Mouse (Mus musculus): ENCODE results near the gene Khdc4.

Gene Khdc4

GRCm38 (mm10) chr3:88684980-88685941, at the start of gene Khdc4:
Gene Khdc4 (plus strand): TSS chr3:88685803.
- DNase-seq (ENCODE audit: low spot score): peak; percentile 94

GRCm38 (mm10) chr3:88636555-88636986, 49.0 kb upstream of the Khdc4 start:
- DNase-seq (ENCODE audit: low spot score): no peak

- no peak for DNase-seq (ENCODE audit: low spot score)
Measured at GRCm38 (mm10) chr3:88637134-88637533, 48.5 kb upstream of the Khdc4 start.

- no peak for DNase-seq (ENCODE audit: low spot score)
Measured at GRCm38 (mm10) chr3:88639239-88639638, 46.4 kb upstream of the Khdc4 start.

- DNase-seq (ENCODE audit: low spot score): peak; percentile 62
Measured at GRCm38 (mm10) chr3:88640676-88641075, 44.9 kb upstream of the Khdc4 start.

- no peak for DNase-seq (ENCODE audit: low spot score)
Measured at GRCm38 (mm10) chr3:88643078-88643477, 42.5 kb upstream of the Khdc4 start.

- no peak for DNase-seq (ENCODE audit: low spot score)
Measured at GRCm38 (mm10) chr3:88645937-88646336, 39.7 kb upstream of the Khdc4 start.

GRCm38 (mm10) chr3:88646426-88646995, 39.1 kb upstream of the Khdc4 start:
- no peak for DNase-seq (ENCODE audit: low spot score)

- no peak for DNase-seq (ENCODE audit: low spot score)
Measured at GRCm38 (mm10) chr3:88647076-88647475, 38.5 kb upstream of the Khdc4 start.

GRCm38 (mm10) chr3:88647779-88648413, 37.7 kb upstream of the Khdc4 start:
- no peak for DNase-seq (ENCODE audit: low spot score)

- DNase-seq (ENCODE audit: low spot score): no peak
Measured at GRCm38 (mm10) chr3:88648452-88649168, 37.0 kb upstream of the Khdc4 start.

GRCm38 (mm10) chr3:88649186-88649585, 36.4 kb upstream of the Khdc4 start:
- no peak for DNase-seq (ENCODE audit: low spot score)

GRCm38 (mm10) chr3:88649967-88650366, 35.6 kb upstream of the Khdc4 start:
- no peak for DNase-seq (ENCODE audit: low spot score)

- DNase-seq (ENCODE audit: low spot score): no peak
Measured at GRCm38 (mm10) chr3:88650713-88651504, 34.7 kb upstream of the Khdc4 start.

- DNase-seq (ENCODE audit: low spot score): no peak
Measured at GRCm38 (mm10) chr3:88651669-88652618, 33.7 kb upstream of the Khdc4 start.

GRCm38 (mm10) chr3:88652846-88653515, 32.6 kb upstream of the Khdc4 start, which contains the start of gene Rxfp4:
Gene Rxfp4 (minus strand): TSS chr3:88653142.
- DNase-seq (ENCODE audit: low spot score): no peak

GRCm38 (mm10) chr3:88653516-88654370, 31.9 kb upstream of the Khdc4 start:
- DNase-seq (ENCODE audit: low spot score): no peak

- no peak for DNase-seq (ENCODE audit: low spot score)
Measured at GRCm38 (mm10) chr3:88654621-88655020, 31.0 kb upstream of the Khdc4 start.
